Mouse (Mus musculus) forebrain, embryonic 15.5 days (tissue): Measurements from ENCODE around the gene Entpd4b. TPM values are rescaled to one million over a fixed set of nuclear protein-coding genes. Genes with fewer than 3 reads are reported as not detected.
A peak's percentile ranks its signal among the peaks of the same experiment; 100 is the strongest.
"Not testable (repeated sequence)": the region's sequence is repeated elsewhere in the genome, so short reads cannot be mapped to it uniquely, and the experiment has no call there.

Source experiments
- ATAC-seq: fragments of 200-750 bp; cut with Nextera tagmentation; replicated peaks from 2 replicates; pipeline ENCODE4 v1.8.0; 2017; ENCODE audit warnings: mild to moderate bottlenecking, moderate TSS enrichment, moderate library complexity
- H3K27ac ChIP-seq: fragments of 300-500 bp; sonication (generic); replicated peaks from 2 replicates; pipeline ENCODE4 v1.5.1; 2015; ENCODE audit warnings: mild to moderate bottlenecking, inconsistent platforms
- H3K27me3 ChIP-seq: fragments of 300-500 bp; sonication (generic); 2 replicates; pipeline ENCODE4 v1.6.1; 2015; ENCODE audit warnings: inconsistent platforms
- H3K36me3 ChIP-seq: fragments of 300-500 bp; sonication (generic); 2 replicates; pipeline ENCODE4 v1.6.1; 2015; ENCODE audit warnings: mild to moderate bottlenecking, inconsistent platforms
- H3K4me1 ChIP-seq: fragments of 300-500 bp; sonication (generic); 2 replicates; pipeline ENCODE4 v1.6.1; 2015; ENCODE audit warnings: inconsistent platforms
- H3K4me2 ChIP-seq: fragments of 300-500 bp; sonication (generic); replicated peaks from 2 replicates; pipeline ENCODE4 v1.6.1; 2015; ENCODE audit warnings: mild to moderate bottlenecking, inconsistent platforms
- H3K4me3 ChIP-seq: fragments of 300-500 bp; sonication (generic); 2 replicates; pipeline ENCODE4 v1.5.1; 2015; ENCODE audit warnings: mild to moderate bottlenecking, inconsistent platforms
- H3K9ac ChIP-seq: fragments of 300-500 bp; sonication (generic); replicated peaks from 2 replicates; pipeline ENCODE4 v1.6.1; 2015; ENCODE audit warnings: mild to moderate bottlenecking, inconsistent platforms
- H3K9me3 ChIP-seq: fragments of 300-500 bp; sonication (generic); 2 replicates; pipeline ENCODE4 v1.6.1; 2016; ENCODE audit warnings: inconsistent platforms
- WGBS: fragments of 180-500 bp; shearing (Covaris S2); methylation state at CpG from one replicate; pipeline ENCODE4 v1.1.7; 2015; ENCODE audit warnings: mixed read lengths; 5-methylcytosine and 5-hydroxymethylcytosine counted together
- polyA plus RNA-seq: library from polyadenylated mRNA; unstranded; fragments of >200 nt; fragmentation: Nextera tagmentation; extraction: Ambion mirVana; gene quantifications from 2 replicates; pipeline ENCODE4 v1.2.1, GENCODE M21; 2015

Gene Entpd4b
- 9.4 and 9.7 TPM in 2 replicates for polyA plus RNA-seq

GRCm38 (mm10) chr14:69555110-69555831 lies at the start of gene Entpd4b:
TSS of gene Entpd4b (plus strand) at chr14:69555424.
- not testable (repeated sequence) for H3K36me3 ChIP-seq, H3K4me2 ChIP-seq, H3K9me3 ChIP-seq, H3K4me1 ChIP-seq, H3K9ac ChIP-seq, H3K27ac ChIP-seq, H3K27me3 ChIP-seq, H3K4me3 ChIP-seq
- no CpG with 5 or more reads among the region's 68 CpGs for WGBS
- ATAC-seq = peak; percentile 98

GRCm38 (mm10) chr14:69507000-69507399 lies 48.2 kb upstream of the Entpd4b start:
- H3K4me1 ChIP-seq, H3K27ac ChIP-seq, H3K9me3 ChIP-seq, H3K4me3 ChIP-seq, ATAC-seq, H3K4me2 ChIP-seq, H3K9ac ChIP-seq, H3K36me3 ChIP-seq, H3K27me3 ChIP-seq: not testable (repeated sequence)
- WGBS = no CpG with 5 or more reads among the region's 1 CpGs

- not testable (repeated sequence) for H3K36me3 ChIP-seq, H3K9me3 ChIP-seq, H3K9ac ChIP-seq, H3K4me1 ChIP-seq, H3K27ac ChIP-seq, H3K4me2 ChIP-seq, H3K4me3 ChIP-seq, ATAC-seq, H3K27me3 ChIP-seq
- WGBS = no CpG with 5 or more reads among the region's 2 CpGs
Measured at GRCm38 (mm10) chr14:69512449-69512848, 42.8 kb upstream of the Entpd4b start, which contains the start of gene Gm27179. TSS of gene Gm27179 (minus strand) at chr14:69512549.

- H3K4me1 ChIP-seq, H3K36me3 ChIP-seq, H3K4me2 ChIP-seq, ATAC-seq, H3K27ac ChIP-seq, H3K9ac ChIP-seq, H3K27me3 ChIP-seq, H3K4me3 ChIP-seq, H3K9me3 ChIP-seq: not testable (repeated sequence)
- WGBS = no CpG with 5 or more reads among the region's 2 CpGs
Measured at GRCm38 (mm10) chr14:69520810-69521209, 34.4 kb upstream of the Entpd4b start.

- H3K9me3 ChIP-seq, H3K27me3 ChIP-seq, ATAC-seq, H3K4me2 ChIP-seq, H3K4me1 ChIP-seq, H3K27ac ChIP-seq, H3K36me3 ChIP-seq, H3K9ac ChIP-seq, H3K4me3 ChIP-seq: not testable (repeated sequence)
- WGBS = no CpG with 5 or more reads among the region's 1 CpGs
Measured at GRCm38 (mm10) chr14:69523001-69523400, 32.2 kb upstream of the Entpd4b start.

- not testable (repeated sequence) for H3K36me3 ChIP-seq, H3K9ac ChIP-seq, H3K27ac ChIP-seq, H3K27me3 ChIP-seq, H3K4me3 ChIP-seq, H3K4me2 ChIP-seq, H3K9me3 ChIP-seq, ATAC-seq, H3K4me1 ChIP-seq
- no CpG with 5 or more reads among the region's 1 CpGs for WGBS
Measured at GRCm38 (mm10) chr14:69526202-69526601, 29.0 kb upstream of the Entpd4b start.

GRCm38 (mm10) chr14:69536539-69536938 lies 18.7 kb upstream of the Entpd4b start:
- H3K4me3 ChIP-seq, H3K9ac ChIP-seq, H3K9me3 ChIP-seq, ATAC-seq, H3K4me1 ChIP-seq, H3K27me3 ChIP-seq, H3K27ac ChIP-seq, H3K4me2 ChIP-seq, H3K36me3 ChIP-seq: not testable (repeated sequence)
- no CpG with 5 or more reads among the region's 7 CpGs for WGBS

GRCm38 (mm10) chr14:69540113-69540512 lies 15.1 kb upstream of the Entpd4b start:
- not testable (repeated sequence) for H3K4me2 ChIP-seq, H3K36me3 ChIP-seq, H3K27me3 ChIP-seq, ATAC-seq, H3K4me3 ChIP-seq, H3K9ac ChIP-seq, H3K4me1 ChIP-seq, H3K9me3 ChIP-seq, H3K27ac ChIP-seq
- WGBS = no CpG with 5 or more reads among the region's 5 CpGs

GRCm38 (mm10) chr14:69542695-69543094 lies 12.5 kb upstream of the Entpd4b start:
- H3K36me3 ChIP-seq, H3K27ac ChIP-seq, H3K27me3 ChIP-seq, H3K9me3 ChIP-seq, H3K9ac ChIP-seq, H3K4me2 ChIP-seq, H3K4me1 ChIP-seq, ATAC-seq, H3K4me3 ChIP-seq: not testable (repeated sequence)
- no CpG with 5 or more reads among the region's 7 CpGs for WGBS

- H3K27me3 ChIP-seq, H3K4me2 ChIP-seq, H3K4me3 ChIP-seq, H3K4me1 ChIP-seq, H3K9ac ChIP-seq, H3K9me3 ChIP-seq, H3K36me3 ChIP-seq, ATAC-seq, H3K27ac ChIP-seq: not testable (repeated sequence)
- WGBS = no CpG with 5 or more reads among the region's 7 CpGs
Measured at GRCm38 (mm10) chr14:69544033-69544432, 11.2 kb upstream of the Entpd4b start.

- no CpG with 5 or more reads among the region's 2 CpGs for WGBS
- not testable (repeated sequence) for H3K4me1 ChIP-seq, H3K36me3 ChIP-seq, H3K4me3 ChIP-seq, ATAC-seq, H3K9ac ChIP-seq, H3K4me2 ChIP-seq, H3K27ac ChIP-seq, H3K27me3 ChIP-seq, H3K9me3 ChIP-seq
Measured at GRCm38 (mm10) chr14:69545052-69545451, 10.2 kb upstream of the Entpd4b start.

GRCm38 (mm10) chr14:69547310-69547709 lies 7.9 kb upstream of the Entpd4b start:
- H3K4me1 ChIP-seq, H3K4me3 ChIP-seq, H3K9ac ChIP-seq, H3K27me3 ChIP-seq, H3K9me3 ChIP-seq, ATAC-seq, H3K27ac ChIP-seq, H3K36me3 ChIP-seq, H3K4me2 ChIP-seq: not testable (repeated sequence)
- no CpG with 5 or more reads among the region's 4 CpGs for WGBS

- not testable (repeated sequence) for H3K4me3 ChIP-seq, H3K36me3 ChIP-seq, H3K27me3 ChIP-seq, H3K9ac ChIP-seq, H3K4me1 ChIP-seq, H3K4me2 ChIP-seq, ATAC-seq, H3K27ac ChIP-seq, H3K9me3 ChIP-seq
- WGBS = no CpG with 5 or more reads among the region's 8 CpGs
Measured at GRCm38 (mm10) chr14:69556820-69557219, 1.6 kb downstream of the Entpd4b start.
